Mouse (Mus musculus) neutrophil, adult 5-6 weeks (primary cell): ENCODE measurements around the gene Ankrd9. TPM values are rescaled to one million over a fixed set of nuclear protein-coding genes. Genes with fewer than 3 reads are reported as not detected.
A peak's percentile ranks its signal among the peaks of the same experiment; 100 is the strongest.

Source experiments
- ATAC-seq: fragments of 151-379, 151-347 bp; 2 replicates; pipeline ENCODE4 v1.8.0; 2017; ENCODE audit warnings: mild to moderate bottlenecking, moderate TSS enrichment; ENCODE audit not compliant: insufficient number of reproducible peaks, poor library complexity, low FRiP score, severe bottlenecking; ENCODE audit errors: extremely low read depth
- total RNA-seq: library from RNA; stranded (forward); fragments of 200-1000 nt; gene quantifications from 2 replicates; pipeline ENCODE4 v1.2.3, GENCODE M21; 2017

Ankrd9 gene
- total RNA-seq, 1 experiment from 2014 or later: 3.0 TPM

GRCm38 (mm10) chr12:110992128-110992553 is 13.3 kb upstream of the Ankrd9 start:
- peak; percentile 76 for ATAC-seq

- ATAC-seq: peak; percentile 78
These were observed 12.7 kb upstream of the Ankrd9 start for GRCm38 (mm10) chr12:110991361-110992127.

GRCm38 (mm10) chr12:110990500-110990899 is 11.7 kb upstream of the Ankrd9 start:
- ATAC-seq: no peak

DNA sequence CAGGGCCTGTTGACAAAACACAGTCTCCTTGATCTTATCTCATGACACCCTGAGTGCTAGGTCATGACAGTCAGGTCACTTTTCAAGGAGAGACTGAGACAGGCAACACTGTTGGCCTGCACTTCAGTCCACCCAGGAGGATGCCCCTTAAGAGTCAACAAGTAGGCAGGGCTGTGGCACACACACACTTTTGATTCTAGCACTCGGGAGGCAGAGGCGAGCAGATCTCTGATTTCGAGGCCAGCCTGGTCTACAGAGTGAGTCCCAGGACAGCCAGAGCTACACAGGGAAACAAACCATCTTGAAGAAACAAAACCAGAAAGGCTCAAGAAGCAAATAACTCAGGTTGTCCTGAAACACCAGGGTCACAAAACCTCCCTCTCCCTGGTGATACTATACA is 10.6 kb upstream of the Ankrd9 start:
- ATAC-seq: no peak

- ATAC-seq: no peak
These were observed 7.9 kb upstream of the Ankrd9 start for GRCm38 (mm10) chr12:110986536-110987425.

- peak; percentile 68 for ATAC-seq
These were observed 6.3 kb upstream of the Ankrd9 start for GRCm38 (mm10) chr12:110985141-110985540.

DNA sequence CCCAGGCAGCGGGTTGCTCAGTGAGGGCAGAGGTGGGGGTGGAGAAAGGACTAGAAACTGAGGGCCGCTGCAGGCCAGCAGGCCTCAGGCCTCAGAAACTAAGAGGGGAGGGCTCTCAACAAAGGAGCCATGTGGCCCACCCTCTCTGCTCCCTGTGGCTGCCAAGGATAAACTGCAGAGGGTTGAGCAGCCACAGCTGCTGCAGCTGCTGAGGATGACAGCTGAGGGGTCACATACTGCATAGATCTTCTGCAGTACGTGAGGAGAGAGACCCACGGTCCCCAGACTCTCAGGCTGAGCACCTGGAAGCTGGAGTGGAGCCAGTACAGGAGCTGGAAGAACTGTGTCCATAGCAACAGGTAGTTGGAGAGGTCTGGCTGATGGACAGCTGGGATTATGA is 5.8 kb upstream of the Ankrd9 start:
- no peak for ATAC-seq

- ATAC-seq: no peak
These were observed 4.9 kb upstream of the Ankrd9 start for GRCm38 (mm10) chr12:110983714-110984113.

DNA sequence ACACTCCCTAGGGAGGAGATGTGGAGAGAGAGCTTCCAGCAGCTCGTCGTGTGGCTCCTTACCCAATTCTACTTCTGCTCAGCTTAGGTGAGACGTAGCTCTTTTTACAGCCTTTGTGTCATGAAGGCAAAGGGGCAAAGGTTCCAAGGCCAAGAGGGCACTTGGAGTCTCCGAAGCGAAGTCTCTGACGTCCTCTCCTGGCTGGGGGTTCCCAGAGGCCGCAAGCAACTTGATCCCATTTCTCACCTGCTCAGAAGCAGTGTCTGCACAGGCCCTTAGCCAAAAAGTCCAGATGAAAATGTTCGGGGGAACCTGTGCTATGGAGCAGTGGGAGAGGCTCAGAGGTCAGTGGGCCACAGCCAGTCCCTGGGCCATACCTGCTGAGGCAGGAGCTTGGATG is 4.2 kb upstream of the Ankrd9 start:
- ATAC-seq: no peak

DNA sequence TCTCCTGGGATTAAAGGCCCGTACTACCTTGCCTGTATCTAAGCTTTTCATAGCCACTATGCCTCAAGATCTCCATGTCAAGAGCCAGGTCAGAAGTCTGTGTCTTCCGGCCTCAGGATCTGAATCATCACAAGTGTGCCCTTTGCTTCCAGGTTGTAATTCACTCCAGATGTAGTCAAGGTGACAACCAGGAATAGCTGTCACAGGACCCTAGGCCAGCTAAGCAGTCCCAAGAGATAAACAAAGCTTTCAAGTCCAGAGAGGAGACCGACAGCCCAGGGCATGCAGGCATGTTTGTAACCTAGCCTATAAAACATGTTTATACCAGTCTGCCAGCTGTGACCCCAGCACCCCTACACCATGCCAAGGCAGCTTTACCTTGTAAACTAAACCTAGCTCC is 2.9 kb upstream of the Ankrd9 start:
- ATAC-seq: no peak

- no peak for ATAC-seq
These were observed 968 bp upstream of the Ankrd9 start for GRCm38 (mm10) chr12:110979808-110980207.

GRCm38 (mm10) chr12:110977896-110978606 is 789 bp downstream of the Ankrd9 start:
- no peak for ATAC-seq

DNA sequence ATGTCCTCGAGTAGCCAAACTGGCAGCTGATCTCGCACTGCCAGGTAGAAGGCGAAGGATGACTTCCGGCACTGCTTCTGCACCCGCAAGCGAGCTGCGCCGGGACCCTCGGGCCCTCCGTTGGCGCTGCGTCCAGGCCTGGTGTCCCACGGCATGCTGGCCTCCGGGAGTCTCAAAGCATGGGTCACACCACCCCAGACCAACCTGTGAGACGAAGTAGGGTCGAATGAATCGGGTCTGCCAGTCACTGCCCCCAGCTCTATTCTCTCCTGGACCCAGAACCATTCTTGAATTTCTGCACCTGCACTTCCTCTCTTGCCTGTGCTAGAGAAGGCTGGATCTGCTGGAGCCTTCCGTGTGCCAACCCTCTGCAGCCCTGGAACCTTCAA is 1.5 kb downstream of the Ankrd9 start:
- ATAC-seq: no peak

DNA sequence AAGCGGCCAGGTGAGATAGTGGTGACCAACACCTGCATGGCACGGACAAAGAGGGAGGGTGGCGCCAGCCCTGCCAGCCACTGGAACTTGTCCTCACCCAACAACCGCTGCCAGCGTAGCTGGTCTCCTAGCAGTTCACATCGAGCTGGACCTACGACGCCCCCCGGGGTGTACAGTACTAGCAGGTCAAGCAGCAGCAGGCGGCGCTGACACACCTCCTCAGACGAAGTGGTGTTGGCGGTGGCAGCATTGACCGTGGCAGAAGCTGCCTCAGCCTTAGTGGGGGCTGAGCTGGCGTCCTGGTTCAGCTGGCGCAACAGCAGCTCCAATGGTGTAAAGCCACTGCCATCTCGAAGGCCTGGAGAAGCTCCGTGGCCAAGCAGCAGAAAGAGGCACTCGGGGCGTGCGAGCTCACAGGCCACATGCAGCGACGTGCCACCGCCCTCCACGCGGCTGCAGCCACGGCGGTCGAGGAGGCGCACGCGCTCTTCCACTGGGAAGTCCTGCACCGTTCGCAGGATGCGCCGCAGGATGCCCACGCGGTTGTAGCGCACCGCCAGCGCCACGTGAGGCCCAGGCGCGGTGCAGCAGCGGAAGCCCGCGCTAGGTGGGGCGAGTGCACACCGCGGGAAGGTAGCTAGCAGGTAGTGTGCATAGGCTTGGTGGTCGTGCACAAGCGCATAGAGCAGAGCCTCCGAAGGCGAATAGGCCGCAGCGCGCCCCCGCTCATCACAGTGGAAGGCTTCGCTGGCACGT is 2.1 kb downstream of the Ankrd9 start:
- ATAC-seq: no peak

DNA sequence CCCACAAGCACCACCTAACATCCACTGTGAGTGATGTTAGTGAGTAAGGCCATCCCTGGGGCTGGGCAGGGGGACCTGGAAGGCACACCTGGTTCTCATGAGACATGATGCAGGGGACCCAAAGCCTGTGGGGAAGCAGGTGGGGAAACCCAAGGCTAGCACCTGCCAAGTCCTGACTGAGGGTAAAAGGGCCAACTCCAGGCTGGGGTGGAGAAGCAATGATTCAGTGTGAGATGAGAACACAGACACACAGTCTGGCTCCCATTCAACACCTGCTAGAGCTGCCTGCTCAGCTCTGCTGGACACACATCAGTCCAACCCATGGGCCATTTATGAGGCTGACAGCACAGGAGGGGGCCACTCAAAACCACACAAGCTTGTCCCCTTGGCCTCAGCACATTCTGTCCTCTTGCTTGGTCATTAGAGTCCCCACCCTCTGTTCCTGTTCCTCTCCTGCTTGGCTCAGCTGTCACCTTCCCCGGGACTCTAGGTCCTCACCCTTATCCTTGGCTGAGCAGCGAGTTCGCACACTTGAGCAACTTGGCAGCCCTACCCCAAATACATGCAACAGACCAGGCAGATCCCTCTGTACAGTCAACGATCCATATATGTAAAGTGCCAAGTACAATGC is 2.9 kb downstream of the Ankrd9 start:
- no peak for ATAC-seq

DNA sequence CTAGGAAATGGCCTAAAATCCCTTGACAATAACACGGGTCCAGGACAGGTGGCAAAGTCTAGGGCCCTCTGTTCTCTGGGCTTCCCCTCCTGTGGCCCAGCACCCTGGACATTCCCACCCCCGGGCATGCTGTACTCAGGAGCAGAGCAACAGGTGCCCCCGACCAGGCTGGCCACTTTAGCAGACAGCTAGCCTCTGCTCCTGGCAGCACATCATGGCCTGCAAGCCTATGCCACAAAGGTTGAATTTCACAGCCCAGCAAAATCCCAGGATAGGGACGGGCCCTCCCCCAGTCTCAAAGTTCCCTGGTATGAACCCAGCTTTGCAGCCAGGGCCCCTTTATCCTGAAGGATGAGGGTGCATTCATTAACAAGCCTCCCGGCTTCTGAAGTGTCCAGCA is 3.5 kb downstream of the Ankrd9 start:
- no peak for ATAC-seq

DNA sequence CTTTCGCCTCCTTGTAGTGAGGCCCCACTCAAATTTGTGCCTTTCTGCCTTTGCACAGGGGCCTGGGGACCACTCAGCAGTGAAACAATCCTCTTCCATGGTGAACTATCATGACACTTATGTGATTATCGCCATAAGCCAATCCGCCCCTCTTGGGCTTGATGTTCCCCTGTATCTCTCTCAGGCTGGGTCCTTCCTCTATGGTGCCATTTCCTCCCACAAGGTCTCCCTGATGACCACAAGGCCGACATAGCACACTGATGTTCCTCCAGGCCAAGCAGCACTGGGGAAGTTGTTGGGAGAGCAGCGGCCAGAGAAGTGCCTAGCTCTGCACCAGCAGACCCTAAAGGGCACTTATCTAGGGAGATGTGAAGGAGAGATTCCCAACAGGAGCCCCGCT is 4.1 kb downstream of the Ankrd9 start:
- ATAC-seq: no peak; the same call in 1 of the 2 replicates

- ATAC-seq: no peak
These were observed 4.5 kb downstream of the Ankrd9 start for GRCm38 (mm10) chr12:110974295-110974694.
